Mouse (Mus musculus): ENCODE measurements at regions not wholly inside any gene's neighbourhood (a gene's known extent, or its start where the extent isn't known, plus 50 kb on each side); places are given as distances from the start of the nearest gene placed in this dataset.

GRCm38 (mm10) chr13:44421426-44421825 lies 307.8 kb upstream of the Jarid2 start:
- TF ChIP-seq POLR2A (IDR thresholded peaks at IDR 0.05; ENCODE audit: low read depth, low read length) (no peak), CTCF (IDR thresholded peaks at IDR 0.05; ENCODE audit: extremely low read depth, insufficient read length, insufficient replicate concordance, low read depth, low read length) (no peak)
- H3K4me3 ChIP-seq (ENCODE audit: low read depth, low read length): no peak overlapping the region
- H3K27me3 ChIP-seq (ENCODE audit: control insufficient read depth, insufficient read depth, low read length): no peaks in the 10 kb centered on the region
- H3K4me1 ChIP-seq (ENCODE audit: control insufficient read depth, insufficient read depth, insufficient read length, low read length): peaks cover 13% of the 10 kb centered on the region
- H3K27ac ChIP-seq (ENCODE audit: insufficient read depth, low read depth, low read length): no peak overlapping the region
- WGBS: 84% methylated on average over 3 of the region's 3 CpGs
- no peaks in the 10 kb centered on the region for H3K36me3 ChIP-seq (ENCODE audit: control insufficient read depth, insufficient read depth, low read length)

GRCm38 (mm10) chr13:44421922-44422321 lies 307.4 kb upstream of the Jarid2 start:
- no peak overlapping the region for H3K27ac ChIP-seq (ENCODE audit: insufficient read depth, low read depth, low read length)
- H3K27me3 ChIP-seq (ENCODE audit: control insufficient read depth, insufficient read depth, low read length): no peaks in the 10 kb centered on the region
- TF ChIP-seq CTCF (IDR thresholded peaks at IDR 0.05; ENCODE audit: extremely low read depth, insufficient read length, insufficient replicate concordance, low read depth, low read length) (no peak), POLR2A (IDR thresholded peaks at IDR 0.05; ENCODE audit: low read depth, low read length) (no peak)
- H3K4me3 ChIP-seq (ENCODE audit: low read depth, low read length): no peak overlapping the region
- peaks cover 13% of the 10 kb centered on the region for H3K4me1 ChIP-seq (ENCODE audit: control insufficient read depth, insufficient read depth, insufficient read length, low read length)
- WGBS: 98% methylated on average over 5 of the region's 5 CpGs
- no peaks in the 10 kb centered on the region for H3K36me3 ChIP-seq (ENCODE audit: control insufficient read depth, insufficient read depth, low read length)

GRCm38 (mm10) chr13:44430492-44430891 lies 298.8 kb upstream of the Jarid2 start:
- H3K27me3 ChIP-seq (ENCODE audit: control insufficient read depth, insufficient read depth, low read length): no peaks in the 10 kb centered on the region
- no peak overlapping the region for H3K4me3 ChIP-seq (ENCODE audit: low read depth, low read length)
- 0 out of 2 replicates have a peak, but pooled peaks cover 1% of the 10 kb centered on the region for H3K4me1 ChIP-seq (ENCODE audit: control insufficient read depth, insufficient read depth, insufficient read length, low read length)
- H3K27ac ChIP-seq (ENCODE audit: insufficient read depth, low read depth, low read length): no peak overlapping the region
- 52% methylated on average over 8 of the region's 8 CpGs for WGBS
- TF ChIP-seq POLR2A (IDR thresholded peaks at IDR 0.05; ENCODE audit: low read depth, low read length) (no peak), CTCF (IDR thresholded peaks at IDR 0.05; ENCODE audit: extremely low read depth, insufficient read length, insufficient replicate concordance, low read depth, low read length) (no peak)
- H3K36me3 ChIP-seq (ENCODE audit: control insufficient read depth, insufficient read depth, low read length): no peaks in the 10 kb centered on the region

- Histone ChIP-seq H3K36me3 (ENCODE audit: control insufficient read depth, insufficient read depth, low read length) (no peaks in the 10 kb centered on the region), H3K27me3 (ENCODE audit: control insufficient read depth, insufficient read depth, low read length) (no peaks in the 10 kb centered on the region), H3K27ac (ENCODE audit: insufficient read depth, low read depth, low read length) (no peak overlapping the region), H3K4me3 (ENCODE audit: low read depth, low read length) (no peak overlapping the region), H3K4me1 (ENCODE audit: control insufficient read depth, insufficient read depth, insufficient read length, low read length) (0 out of 2 replicates have a peak, but pooled peaks cover under 1% of the 10 kb centered on the region)
- TF ChIP-seq CTCF (IDR thresholded peaks at IDR 0.05; ENCODE audit: extremely low read depth, insufficient read length, insufficient replicate concordance, low read depth, low read length): no peak
- no peak for TF ChIP-seq POLR2A (IDR thresholded peaks at IDR 0.05; ENCODE audit: low read depth, low read length)
- WGBS: 17% methylated on average over 1 of the region's 1 CpGs
Measured at GRCm38 (mm10) chr13:44437709-44438108, 291.6 kb upstream of the Jarid2 start.

- WGBS: 97% methylated on average over 3 of the region's 3 CpGs
- no peaks in the 10 kb centered on the region for H3K4me1 ChIP-seq (ENCODE audit: control insufficient read depth, insufficient read depth, insufficient read length, low read length)
- H3K27ac ChIP-seq (ENCODE audit: insufficient read depth, low read depth, low read length): no peak overlapping the region
- H3K36me3 ChIP-seq (ENCODE audit: control insufficient read depth, insufficient read depth, low read length): no peaks in the 10 kb centered on the region
- TF ChIP-seq POLR2A (IDR thresholded peaks at IDR 0.05; ENCODE audit: low read depth, low read length) (no peak), CTCF (IDR thresholded peaks at IDR 0.05; ENCODE audit: extremely low read depth, insufficient read length, insufficient replicate concordance, low read depth, low read length) (no peak)
- no peaks in the 10 kb centered on the region for H3K27me3 ChIP-seq (ENCODE audit: control insufficient read depth, insufficient read depth, low read length)
- no peak overlapping the region for H3K4me3 ChIP-seq (ENCODE audit: low read depth, low read length)
Measured at GRCm38 (mm10) chr13:44441061-44441460, 288.2 kb upstream of the Jarid2 start.

GRCm38 (mm10) chr13:44449216-44449830 lies 280.0 kb upstream of the Jarid2 start:
- Histone ChIP-seq H3K27ac (ENCODE audit: insufficient read depth, low read depth, low read length) (peak overlapping the region; percentile 82), H3K27me3 (ENCODE audit: control insufficient read depth, insufficient read depth, low read length) (no peaks in the 10 kb centered on the region), H3K4me3 (ENCODE audit: low read depth, low read length) (no peak overlapping the region), H3K4me1 (ENCODE audit: control insufficient read depth, insufficient read depth, insufficient read length, low read length) (peaks cover 13% of the 10 kb centered on the region; the same call in 1 of the 2 replicates), H3K36me3 (ENCODE audit: control insufficient read depth, insufficient read depth, low read length) (no peaks in the 10 kb centered on the region)
- 16% methylated on average over 1 of the region's 1 CpGs for WGBS
- TF ChIP-seq CTCF (IDR thresholded peaks at IDR 0.05; ENCODE audit: extremely low read depth, insufficient read length, insufficient replicate concordance, low read depth, low read length) (no peak), POLR2A (IDR thresholded peaks at IDR 0.05; ENCODE audit: low read depth, low read length) (no peak)

- H3K27ac ChIP-seq (ENCODE audit: insufficient read depth, low read depth, low read length): peak overlapping the region; percentile 82
- H3K4me1 ChIP-seq (ENCODE audit: control insufficient read depth, insufficient read depth, insufficient read length, low read length): peaks cover 19% of the 10 kb centered on the region; the same call in 1 of the 2 replicates
- WGBS: 33% methylated on average over 5 of the region's 5 CpGs
Measured at GRCm38 (mm10) chr13:44451224-44451623, 278.1 kb upstream of the Jarid2 start.

More at GRCm38 (mm10) chr13:44451224-44451623, 278.1 kb upstream of the Jarid2 start:
- TF ChIP-seq CTCF (IDR thresholded peaks at IDR 0.05; ENCODE audit: extremely low read depth, insufficient read length, insufficient replicate concordance, low read depth, low read length): no peak
- no peak; the same call in 1 of the 2 replicates for TF ChIP-seq POLR2A (IDR thresholded peaks at IDR 0.05; ENCODE audit: low read depth, low read length)
- Histone ChIP-seq H3K36me3 (ENCODE audit: control insufficient read depth, insufficient read depth, low read length) (no peaks in the 10 kb centered on the region), H3K4me3 (ENCODE audit: low read depth, low read length) (no peak overlapping the region), H3K27me3 (ENCODE audit: control insufficient read depth, insufficient read depth, low read length) (no peaks in the 10 kb centered on the region)

Measured in small intestine, adult 2 months (tissue).